In genomic region chr11:60932503-60933020, GRCm38 (mm10) we compare ENCODE assay signal across 8 mouse cellular contexts. TPM values are rescaled to one million over a fixed set of nuclear protein-coding genes. Genes with fewer than 3 reads are reported as not detected.
DNase-seq lines count a peak whose midpoint lies in the region; ATAC-seq and TF ChIP-seq lines count a peak whose summit lies in the region.

No protein-coding gene starts in this region.

- H3K4me3 ChIP-seq in cerebellum, adult 2 months (replicated peaks; ENCODE audit: insufficient read depth, low read depth, low read length): peak overlapping the region; percentile 72
- H3K4me3 ChIP-seq in intestine, postnatal 0 days (ENCODE audit: low read depth, low read length): peak overlapping the region; percentile 91
- peak overlapping the region; percentile 80 for H3K4me3 ChIP-seq in neural tube, embryonic 14.5 days (ENCODE audit: low read depth, low read length)

- DNase-seq in cerebellum, adult 2 months: no peak
- no peak for DNase-seq in cerebellum, postnatal 36 days
- DNase-seq in spleen, postnatal 10 days (ENCODE audit: low spot score in 2 of 2): peak; percentile 42 to 43
- DNase-seq in spleen, postnatal 36 days (ENCODE audit: low spot score in 2 of 2): no peak
- DNase-seq in urinary bladder, postnatal 14 days (ENCODE audit: low spot score): no peak
- DNase-seq in embryo, embryonic 10.5 days (ENCODE audit: low spot score): no peak

- no peak overlapping the region for H3K27ac ChIP-seq in cerebellum, adult 2 months (ENCODE audit: insufficient read depth, low read length)
- H3K27ac ChIP-seq in intestine, postnatal 0 days (ENCODE audit: low read depth, low read length): peak overlapping the region; percentile 87
- 0 out of 2 replicates have a peak overlapping the region, but pooled peaks have one; percentile 34 for H3K27ac ChIP-seq in neural tube, embryonic 14.5 days (ENCODE audit: low read depth, low read length)

- H3K4me2 ChIP-seq in intestine, postnatal 0 days (replicated peaks; ENCODE audit: low read depth): peak overlapping the region; percentile 83
- peak overlapping the region; percentile 69 for H3K4me2 ChIP-seq in neural tube, embryonic 14.5 days (ENCODE audit: low read depth, low read length)

- peak overlapping the region; percentile 93 for H3K9ac ChIP-seq in intestine, postnatal 0 days (ENCODE audit: low read depth, low read length)
- H3K9ac ChIP-seq in neural tube, embryonic 14.5 days (replicated peaks; ENCODE audit: low read depth, low read length): peak overlapping the region; percentile 63

- ATAC-seq in intestine, postnatal 0 days: no peak
- no peak for ATAC-seq in neural tube, embryonic 14.5 days (ENCODE audit: low read depth)

- H3K4me1 ChIP-seq in cerebellum, adult 2 months (ENCODE audit: control insufficient read depth, insufficient read depth, low read length): peaks cover 26% of the 10 kb centered on the region
- H3K4me1 ChIP-seq in intestine, postnatal 0 days (replicated peaks; ENCODE audit: control insufficient read depth, insufficient read depth, low read length): peaks cover 14% of the 10 kb centered on the region
- peaks cover 18% of the 10 kb centered on the region for H3K4me1 ChIP-seq in neural tube, embryonic 14.5 days (ENCODE audit: control insufficient read depth, insufficient read depth, low read length)

- no peaks in the 10 kb centered on the region for H3K36me3 ChIP-seq in intestine, postnatal 0 days (ENCODE audit: control insufficient read depth, insufficient read depth)
- H3K36me3 ChIP-seq in neural tube, embryonic 14.5 days (ENCODE audit: control insufficient read depth, insufficient read depth, low read length): no peaks in the 10 kb centered on the region

- no peak for TF ChIP-seq POLR2A in cerebellum, adult 2 months (IDR thresholded peaks at IDR 0.05; ENCODE audit: borderline replicate concordance, insufficient read depth, low read length)

- 1% methylated on average over 7 of the region's 7 CpGs for WGBS in cerebellum, adult 2 months
- 0% methylated on average over 7 of the region's 7 CpGs for WGBS in intestine, postnatal 0 days
- 7% methylated on average over 7 of the region's 7 CpGs for WGBS in neural tube, embryonic 14.5 days

- no peak for TF ChIP-seq CTCF in cerebellum, adult 2 months (IDR thresholded peaks at IDR 0.05; ENCODE audit: borderline replicate concordance, insufficient read depth, low read depth, low read length)
- no peak for TF ChIP-seq CTCF in intestine, postnatal 0 days (IDR thresholded peaks at IDR 0.05; ENCODE audit: low read depth)

- H3K27me3 ChIP-seq in cerebellum, adult 2 months (ENCODE audit: control insufficient read depth, insufficient read depth, low read length): no peaks in the 10 kb centered on the region
- H3K27me3 ChIP-seq in intestine, postnatal 0 days (replicated peaks; ENCODE audit: control insufficient read depth, insufficient read depth, low read length): no peaks in the 10 kb centered on the region
- no peaks in the 10 kb centered on the region for H3K27me3 ChIP-seq in neural tube, embryonic 14.5 days (ENCODE audit: control insufficient read depth, insufficient read depth, low read length)

- H3K9me3 ChIP-seq in intestine, postnatal 0 days (ENCODE audit: control insufficient read depth): no peaks in the 10 kb centered on the region
- H3K9me3 ChIP-seq in neural tube, embryonic 14.5 days (ENCODE audit: control insufficient read depth, low read length): no peaks in the 10 kb centered on the region

RNA-seq across cellular contexts. Expression of gene Map2k3, which starts 0.7 kb away (rescaled TPM):
- 15.6 and 18.2 TPM in 2 replicates for polyA plus RNA-seq in cerebellum, adult 2 months (2012; rRNA removed)
- polyA plus RNA-seq in intestine, postnatal 0 days (2015; fragmentation: Nextera tagmentation; extraction: Ambion mirVana): 86.4 and 86.5 TPM in 2 replicates
- polyA plus RNA-seq in neural tube, embryonic 14.5 days (2014; fragmentation: Nextera tagmentation; extraction: Ambion mirVana): 22.5 and 28.9 TPM in 2 replicates

RNA-seq across cellular contexts. Expression of gene Natd1, which starts 18.0 kb away (rescaled TPM):
- 16.6 and 16.7 TPM in 2 replicates for polyA plus RNA-seq in cerebellum, adult 2 months (2012; rRNA removed)
- 8.9 and 9.3 TPM in 2 replicates for polyA plus RNA-seq in intestine, postnatal 0 days (2015; fragmentation: Nextera tagmentation; extraction: Ambion mirVana)
- polyA plus RNA-seq in neural tube, embryonic 14.5 days (2014; fragmentation: Nextera tagmentation; extraction: Ambion mirVana): 29.0 and 33.1 TPM in 2 replicates

RNA-seq across cellular contexts. Expression of gene Tmem11, which starts 53.5 kb away (rescaled TPM):
- polyA plus RNA-seq in cerebellum, adult 2 months (2012; rRNA removed): 58.3 and 62.7 TPM in 2 replicates
- polyA plus RNA-seq in intestine, postnatal 0 days (2015; fragmentation: Nextera tagmentation; extraction: Ambion mirVana): 34.6 and 39.3 TPM in 2 replicates
- polyA plus RNA-seq in neural tube, embryonic 14.5 days (2014; fragmentation: Nextera tagmentation; extraction: Ambion mirVana): 61.2 and 62.8 TPM in 2 replicates

Comparison
In these comparisons a context has a peak if more than half of its experiments do, and no peak if none do; other contexts are left out.
1. DNase-seq: peak in spleen, postnatal 10 days (2 of 2); none in cerebellum, adult 2 months (0 of 2), cerebellum, postnatal 36 days (0 of 2), spleen, postnatal 36 days (0 of 2), urinary bladder, postnatal 14 days (single experiment) and embryo, embryonic 10.5 days (single experiment).
2. Peak in every context shown above with its lines, with median percentiles within 50 percentile points of each other: H3K4me3 ChIP-seq.